Mouse (Mus musculus): Measurements from ENCODE around the gene Lrrfip1. TPM values are rescaled to one million over a fixed set of nuclear protein-coding genes. Genes with fewer than 3 reads are reported as not detected.

The Lrrfip1 gene
- polyA plus RNA-seq, 1 experiment from 2014 or later: 26.0 TPM

- H3K27me3 ChIP-seq: no peaks in the 10 kb centered on the region
- 74% methylated on average over 11 of the region's 11 CpGs for WGBS
- ATAC-seq (ENCODE audit: low FRiP score): no peak
- H3K9ac ChIP-seq: no peak overlapping the region
- no peaks in the 10 kb centered on the region for H3K9me3 ChIP-seq (replicated peaks)
- no peak overlapping the region for H3K27ac ChIP-seq
- H3K36me3 ChIP-seq: no peaks in the 10 kb centered on the region
- H3K4me2 ChIP-seq (replicated peaks): no peak overlapping the region
- no peak overlapping the region for H3K4me3 ChIP-seq
- H3K4me1 ChIP-seq: peaks cover 4% of the 10 kb centered on the region; the same call in 1 of the 2 replicates
These were observed 33.9 kb downstream of the Lrrfip1 start for GRCm38 (mm10) chr1:91032393-91032971.

GRCm38 (mm10) chr1:91034547-91034946, 36.0 kb downstream of the Lrrfip1 start:
- ATAC-seq (ENCODE audit: low FRiP score): no peak
- peaks cover 11% of the 10 kb centered on the region for H3K4me1 ChIP-seq
- no peak overlapping the region for H3K27ac ChIP-seq
- WGBS: 85% methylated on average over 3 of the region's 3 CpGs
- no peaks in the 10 kb centered on the region for H3K9me3 ChIP-seq (replicated peaks)
- no peak overlapping the region for H3K4me2 ChIP-seq (replicated peaks)
- no peaks in the 10 kb centered on the region for H3K27me3 ChIP-seq
- no peak overlapping the region for H3K4me3 ChIP-seq
- no peak overlapping the region for H3K9ac ChIP-seq
- H3K36me3 ChIP-seq: no peaks in the 10 kb centered on the region

GRCm38 (mm10) chr1:91035266-91035665, 36.7 kb downstream of the Lrrfip1 start:
- 83% methylated on average over 2 of the region's 2 CpGs for WGBS
- no peaks in the 10 kb centered on the region for H3K36me3 ChIP-seq
- ATAC-seq (ENCODE audit: low FRiP score): no peak
- H3K27me3 ChIP-seq: no peaks in the 10 kb centered on the region
- no peaks in the 10 kb centered on the region for H3K9me3 ChIP-seq (replicated peaks)
- no peak overlapping the region for H3K27ac ChIP-seq
- H3K9ac ChIP-seq: no peak overlapping the region
- peaks cover 11% of the 10 kb centered on the region for H3K4me1 ChIP-seq
- no peak overlapping the region for H3K4me3 ChIP-seq
- H3K4me2 ChIP-seq (replicated peaks): no peak overlapping the region

- no peak for ATAC-seq (ENCODE audit: low FRiP score)
These were observed 38.7 kb downstream of the Lrrfip1 start for GRCm38 (mm10) chr1:91037213-91037612.

GRCm38 (mm10) chr1:91038010-91038409, 39.5 kb downstream of the Lrrfip1 start:
- Histone ChIP-seq H3K36me3 (no peaks in the 10 kb centered on the region), H3K4me3 (no peak overlapping the region), H3K27me3 (no peaks in the 10 kb centered on the region), H3K9ac (no peak overlapping the region), H3K4me2 (replicated peaks) (no peak overlapping the region), H3K27ac (no peak overlapping the region), H3K4me1 (peaks cover 10% of the 10 kb centered on the region), H3K9me3 (replicated peaks) (no peaks in the 10 kb centered on the region)
- ATAC-seq (ENCODE audit: low FRiP score): no peak
- WGBS: 85% methylated on average over 6 of the region's 6 CpGs

More at GRCm38 (mm10) chr1:91037213-91037612, 38.7 kb downstream of the Lrrfip1 start:
- H3K9me3 ChIP-seq (replicated peaks): no peaks in the 10 kb centered on the region
- no peak overlapping the region for H3K9ac ChIP-seq
- WGBS: 84% methylated on average over 4 of the region's 4 CpGs
- no peaks in the 10 kb centered on the region for H3K36me3 ChIP-seq
- no peak overlapping the region for H3K4me3 ChIP-seq
- no peak overlapping the region for H3K27ac ChIP-seq
- peaks cover 8% of the 10 kb centered on the region for H3K4me1 ChIP-seq
- H3K27me3 ChIP-seq: no peaks in the 10 kb centered on the region
- H3K4me2 ChIP-seq (replicated peaks): no peak overlapping the region

- Histone ChIP-seq H3K9me3 (replicated peaks) (no peaks in the 10 kb centered on the region), H3K4me2 (replicated peaks) (no peak overlapping the region), H3K36me3 (no peaks in the 10 kb centered on the region), H3K9ac (no peak overlapping the region), H3K4me1 (peaks cover 12% of the 10 kb centered on the region), H3K27me3 (no peaks in the 10 kb centered on the region), H3K27ac (no peak overlapping the region), H3K4me3 (no peak overlapping the region)
- no peak for ATAC-seq (ENCODE audit: low FRiP score)
- WGBS: 47% methylated on average over 6 of the region's 6 CpGs
These were observed 40.0 kb downstream of the Lrrfip1 start for GRCm38 (mm10) chr1:91038531-91038930.

- Histone ChIP-seq H3K4me2 (replicated peaks) (no peak overlapping the region), H3K9ac (no peak overlapping the region), H3K27me3 (no peaks in the 10 kb centered on the region), H3K4me1 (peaks cover 12% of the 10 kb centered on the region), H3K4me3 (no peak overlapping the region), H3K36me3 (no peaks in the 10 kb centered on the region), H3K27ac (no peak overlapping the region), H3K9me3 (replicated peaks) (no peaks in the 10 kb centered on the region)
- no peak for ATAC-seq (ENCODE audit: low FRiP score)
- 89% methylated on average over 5 of the region's 5 CpGs for WGBS
These were observed 43.1 kb downstream of the Lrrfip1 start for GRCm38 (mm10) chr1:91041605-91042004.

- Histone ChIP-seq H3K4me1 (peaks cover 12% of the 10 kb centered on the region), H3K9ac (no peak overlapping the region), H3K27ac (no peak overlapping the region), H3K9me3 (replicated peaks) (no peaks in the 10 kb centered on the region), H3K4me2 (replicated peaks) (no peak overlapping the region), H3K4me3 (no peak overlapping the region), H3K27me3 (no peaks in the 10 kb centered on the region), H3K36me3 (no peaks in the 10 kb centered on the region)
- no peak for ATAC-seq (ENCODE audit: low FRiP score)
- 66% methylated on average over 5 of the region's 5 CpGs for WGBS
These were observed 44.7 kb downstream of the Lrrfip1 start for GRCm38 (mm10) chr1:91043191-91043590.

GRCm38 (mm10) chr1:91044176-91044575, 45.6 kb downstream of the Lrrfip1 start:
- H3K27ac ChIP-seq: no peak overlapping the region
- peaks cover 6% of the 10 kb centered on the region for H3K4me1 ChIP-seq
- 88% methylated on average over 10 of the region's 10 CpGs for WGBS
- H3K9ac ChIP-seq: no peak overlapping the region
- no peak overlapping the region for H3K4me2 ChIP-seq (replicated peaks)
- H3K27me3 ChIP-seq: no peaks in the 10 kb centered on the region
- no peak for ATAC-seq (ENCODE audit: low FRiP score)
- no peaks in the 10 kb centered on the region for H3K36me3 ChIP-seq
- no peak overlapping the region for H3K4me3 ChIP-seq
- H3K9me3 ChIP-seq (replicated peaks): no peaks in the 10 kb centered on the region

- Histone ChIP-seq H3K36me3 (no peaks in the 10 kb centered on the region), H3K4me1 (peaks cover 7% of the 10 kb centered on the region; the same call in 1 of the 2 replicates), H3K4me3 (no peak overlapping the region), H3K27me3 (no peaks in the 10 kb centered on the region), H3K9me3 (replicated peaks) (no peaks in the 10 kb centered on the region), H3K9ac (no peak overlapping the region), H3K27ac (no peak overlapping the region), H3K4me2 (replicated peaks) (no peak overlapping the region)
- WGBS: 77% methylated on average over 3 of the region's 3 CpGs
- ATAC-seq (ENCODE audit: low FRiP score): no peak
These were observed 46.1 kb downstream of the Lrrfip1 start for GRCm38 (mm10) chr1:91044648-91045047.

GRCm38 (mm10) chr1:91046237-91046636, 47.7 kb downstream of the Lrrfip1 start:
- Histone ChIP-seq H3K27me3 (no peaks in the 10 kb centered on the region), H3K4me2 (replicated peaks) (no peak overlapping the region), H3K27ac (no peak overlapping the region), H3K36me3 (no peaks in the 10 kb centered on the region), H3K4me3 (no peak overlapping the region), H3K9me3 (replicated peaks) (no peaks in the 10 kb centered on the region), H3K4me1 (peaks cover 7% of the 10 kb centered on the region; the same call in 1 of the 2 replicates), H3K9ac (no peak overlapping the region)
- ATAC-seq (ENCODE audit: low FRiP score): no peak
- WGBS: 73% methylated on average over 5 of the region's 5 CpGs

- Histone ChIP-seq H3K27me3 (peaks cover 22% of the 10 kb centered on the region), H3K27ac (no peak overlapping the region), H3K9me3 (replicated peaks) (no peaks in the 10 kb centered on the region), H3K9ac (no peak overlapping the region), H3K4me2 (replicated peaks) (no peak overlapping the region), H3K4me3 (no peak overlapping the region), H3K4me1 (peaks cover 22% of the 10 kb centered on the region), H3K36me3 (no peaks in the 10 kb centered on the region)
- 64% methylated on average over 6 of the region's 6 CpGs for WGBS
- no peak for ATAC-seq (ENCODE audit: low FRiP score)
These were observed 50.8 kb downstream of the Lrrfip1 start for GRCm38 (mm10) chr1:91049296-91049695.

GRCm38 (mm10) chr1:91051461-91052094, 53.0 kb downstream of the Lrrfip1 start:
- Histone ChIP-seq H3K27ac (no peak overlapping the region), H3K27me3 (peaks cover 25% of the 10 kb centered on the region), H3K4me2 (replicated peaks) (no peak overlapping the region), H3K4me3 (no peak overlapping the region), H3K36me3 (no peaks in the 10 kb centered on the region), H3K4me1 (peaks cover 22% of the 10 kb centered on the region), H3K9ac (no peak overlapping the region), H3K9me3 (replicated peaks) (no peaks in the 10 kb centered on the region)
- no peak for ATAC-seq (ENCODE audit: low FRiP score)
- WGBS: 79% methylated on average over 8 of the region's 8 CpGs
